Mouse (Mus musculus) lung, postnatal 4 days (tissue): ENCODE results near the gene Megf8.
"Not testable (repeated sequence)": the region's sequence is repeated elsewhere in the genome, so short reads cannot be mapped to it uniquely, and the experiment has no call there.

Experiments
- DNase-seq, 2 experiments: peaks; one replicate each; pipeline ENCODE4 v3.0.0; 2021

Megf8 gene

DNA sequence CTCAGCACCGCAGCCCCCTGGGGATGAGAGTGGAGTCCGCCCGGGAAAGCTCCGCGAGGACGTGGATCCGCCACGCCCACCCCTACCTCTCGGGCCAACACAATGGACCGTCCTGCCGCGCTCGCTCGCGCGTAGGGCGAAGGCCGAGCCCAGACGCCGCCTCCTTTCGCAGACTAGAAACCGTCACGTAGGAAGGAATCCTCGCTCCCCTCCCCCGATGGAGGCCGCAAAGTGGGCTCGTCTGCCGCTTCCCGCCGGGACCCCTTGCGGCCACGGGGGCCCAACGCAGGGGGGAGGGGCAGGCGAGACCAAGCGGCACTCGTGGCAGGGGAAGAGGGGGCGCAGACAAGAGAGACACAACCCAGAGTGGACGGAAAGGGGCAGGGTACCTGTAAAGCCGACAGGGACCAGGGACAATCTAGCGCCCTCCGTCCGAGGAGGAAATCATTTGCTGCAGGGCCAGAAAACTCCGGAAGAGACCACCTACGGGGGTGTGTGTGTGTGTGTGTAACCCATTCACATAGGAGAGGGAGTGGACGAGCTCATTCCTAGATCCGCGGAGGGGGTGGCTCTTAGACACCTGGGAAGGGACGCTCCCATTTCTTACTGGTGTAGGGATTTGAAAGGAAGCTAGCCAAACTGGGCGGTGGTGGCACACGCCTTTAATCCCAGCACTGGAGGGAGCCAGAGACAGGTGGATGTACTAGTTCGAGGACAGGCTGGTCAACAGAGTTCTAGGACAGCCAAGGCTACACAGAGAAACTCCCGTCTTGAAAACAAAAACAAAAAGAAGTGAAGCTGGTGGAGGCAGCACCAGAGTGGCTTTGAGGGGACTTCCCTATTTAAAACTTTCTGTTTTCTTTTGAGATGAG, 19.3 kb upstream of the Megf8 start, which contains the start of gene Pafah1b3:
Gene Pafah1b3 (minus strand): TSS at position 533 of the 872 bp plus-strand sequence.
- DNase-seq = peak; percentile 85 to 88

DNA sequence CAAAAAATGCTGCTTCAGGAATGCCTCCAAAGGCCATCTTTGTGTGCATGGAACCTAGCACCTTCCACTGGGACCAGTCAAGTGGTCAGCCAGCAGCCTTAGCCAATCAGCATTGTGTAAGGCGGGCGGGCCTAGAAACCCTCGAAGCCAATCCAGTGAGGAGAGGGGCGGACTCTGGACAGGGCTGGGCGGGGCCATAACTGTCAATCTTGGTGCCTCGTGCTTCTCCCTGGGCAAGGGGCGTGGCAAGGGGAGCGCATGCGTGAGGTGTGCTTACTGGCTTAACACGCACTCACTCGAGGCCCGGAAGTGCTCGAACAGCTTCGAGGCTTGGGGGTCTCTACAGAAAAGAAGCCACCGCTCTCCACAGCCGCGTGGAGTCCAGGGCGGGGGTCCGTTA, 15.9 kb upstream of the Megf8 start, which contains the start of gene Prr19:
Gene Prr19 (plus strand): TSS at position 349 of the 400 bp plus-strand sequence.
- DNase-seq = peak in 1 of 2 experiments; percentile 55

DNA sequence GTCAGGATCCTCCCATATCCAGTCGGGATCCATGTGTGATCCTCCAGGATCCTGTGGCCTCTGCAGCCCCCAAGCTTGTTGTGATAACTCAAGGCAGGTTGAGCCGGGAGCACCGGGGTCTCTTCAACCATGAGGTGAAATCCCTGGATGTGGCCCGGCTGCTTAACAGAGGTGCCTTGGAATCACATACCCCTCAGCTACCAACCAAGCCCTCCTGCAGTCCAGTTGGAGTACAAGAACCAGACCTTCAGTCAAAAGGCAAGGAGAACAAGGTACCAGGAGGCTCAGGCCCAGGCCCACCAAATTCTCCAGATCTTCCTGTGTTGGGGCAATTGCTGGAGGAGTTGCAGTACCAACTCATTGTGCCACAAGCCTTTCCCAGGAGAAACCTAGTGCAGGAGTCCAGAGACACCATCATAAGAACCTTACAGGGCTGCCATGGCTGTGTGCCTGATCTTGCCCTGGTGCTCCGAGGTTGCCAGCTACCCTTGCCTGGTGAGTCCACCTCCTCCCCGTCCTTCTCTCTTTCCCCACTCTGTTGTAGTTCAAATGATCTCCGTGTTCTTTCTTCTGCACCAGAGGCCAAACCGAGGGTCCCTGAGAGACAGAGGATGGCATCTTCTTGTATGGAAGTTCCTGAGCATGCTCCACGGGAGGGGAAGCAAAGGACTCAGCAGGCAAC, 13.8 kb upstream of the Megf8 start:
- no peak for DNase-seq

DNA sequence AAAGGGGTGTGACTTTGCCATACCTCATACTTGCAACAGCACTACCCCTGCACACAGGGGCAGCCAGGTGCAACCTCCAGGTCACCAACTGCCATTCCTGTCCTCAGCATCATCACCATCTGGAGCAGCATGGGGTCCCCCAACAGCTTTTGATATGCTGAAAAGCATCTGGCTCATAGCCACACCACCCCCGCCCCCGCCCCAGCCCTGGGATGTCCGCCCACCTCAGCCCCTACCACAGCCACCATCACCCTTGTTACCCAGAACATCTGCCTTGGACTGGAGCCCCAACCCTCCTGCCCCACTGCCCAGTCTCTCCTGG, 13.3 kb upstream of the Megf8 start:
- DNase-seq = no peak

DNA sequence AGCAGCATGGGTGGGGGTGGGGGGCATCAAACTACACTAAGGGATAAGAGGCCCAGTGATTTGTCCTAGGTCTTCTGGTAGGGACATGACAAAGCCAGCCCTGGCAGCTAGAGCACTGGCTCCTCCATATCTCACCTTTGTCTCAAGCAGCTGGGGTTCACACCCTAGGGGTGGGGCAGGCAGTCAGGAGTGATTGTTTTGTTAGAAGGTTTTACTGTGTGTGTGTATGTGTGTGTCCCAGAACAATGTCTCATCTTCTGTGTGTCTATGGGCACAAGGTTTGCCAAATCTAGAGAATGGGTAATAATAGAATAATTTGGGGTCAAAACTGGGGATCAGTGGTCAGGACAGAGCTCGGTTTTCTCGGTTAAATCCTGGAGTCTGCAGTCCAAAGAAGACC, 11.5 kb upstream of the Megf8 start:
- no peak for DNase-seq

DNA sequence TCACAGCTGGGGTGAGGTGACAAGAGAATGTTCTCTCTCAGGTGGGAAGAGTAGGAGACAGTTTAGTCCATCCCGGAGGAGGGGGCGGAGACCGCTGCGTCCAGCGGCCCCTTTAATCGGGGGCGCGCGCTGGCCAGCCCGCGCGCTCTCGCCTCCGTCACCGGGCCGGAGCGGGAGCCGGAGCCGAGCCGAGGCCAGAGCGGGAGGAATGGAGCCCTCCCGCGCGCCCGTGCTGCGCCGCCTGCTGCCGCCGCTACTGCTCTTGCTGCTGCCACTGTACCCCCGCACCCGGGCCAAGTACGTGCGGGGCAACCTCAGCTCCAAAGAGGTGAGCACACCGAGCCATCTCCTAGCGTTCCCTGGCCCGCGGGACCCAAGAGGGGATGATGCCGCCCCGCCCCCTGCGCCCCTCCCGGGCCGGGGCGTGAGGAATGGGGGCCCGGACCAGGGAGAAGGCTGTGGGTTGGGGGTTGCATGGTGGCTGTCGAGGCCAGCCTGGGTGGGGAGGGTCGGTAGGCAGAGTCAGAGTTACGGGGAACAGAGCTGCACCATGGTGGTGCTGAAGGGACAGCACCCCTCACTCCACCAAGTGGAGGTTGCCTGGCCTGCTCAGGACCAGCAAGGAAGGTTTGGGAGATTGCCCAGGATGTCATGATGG, 10.9 kb upstream of the Megf8 start, which contains the start of gene Tmem145:
Gene Tmem145 (plus strand): TSS at position 151 of the 658 bp plus-strand sequence.
- peak; percentile 55 to 57 for DNase-seq

DNA sequence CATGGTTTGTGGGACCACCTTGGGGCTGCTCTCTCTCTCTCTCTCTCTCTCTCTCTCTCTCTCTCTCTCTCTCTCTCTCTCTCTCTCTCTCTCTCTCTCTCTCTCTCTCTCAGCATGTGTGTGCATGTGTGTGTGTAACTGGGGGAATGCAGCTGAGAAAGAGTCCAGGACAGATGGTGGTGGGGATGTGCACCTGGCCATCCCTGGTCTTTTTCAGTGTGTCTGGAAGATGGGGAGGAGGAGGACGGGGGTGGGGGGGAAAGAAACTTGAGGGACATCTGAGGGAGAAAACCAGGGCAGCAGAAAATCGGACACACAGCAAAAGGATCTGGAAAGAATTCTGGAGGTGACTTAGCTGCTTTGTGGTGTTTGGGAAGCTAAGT, 10.4 kb upstream of the Megf8 start:
- DNase-seq = no peak

DNA sequence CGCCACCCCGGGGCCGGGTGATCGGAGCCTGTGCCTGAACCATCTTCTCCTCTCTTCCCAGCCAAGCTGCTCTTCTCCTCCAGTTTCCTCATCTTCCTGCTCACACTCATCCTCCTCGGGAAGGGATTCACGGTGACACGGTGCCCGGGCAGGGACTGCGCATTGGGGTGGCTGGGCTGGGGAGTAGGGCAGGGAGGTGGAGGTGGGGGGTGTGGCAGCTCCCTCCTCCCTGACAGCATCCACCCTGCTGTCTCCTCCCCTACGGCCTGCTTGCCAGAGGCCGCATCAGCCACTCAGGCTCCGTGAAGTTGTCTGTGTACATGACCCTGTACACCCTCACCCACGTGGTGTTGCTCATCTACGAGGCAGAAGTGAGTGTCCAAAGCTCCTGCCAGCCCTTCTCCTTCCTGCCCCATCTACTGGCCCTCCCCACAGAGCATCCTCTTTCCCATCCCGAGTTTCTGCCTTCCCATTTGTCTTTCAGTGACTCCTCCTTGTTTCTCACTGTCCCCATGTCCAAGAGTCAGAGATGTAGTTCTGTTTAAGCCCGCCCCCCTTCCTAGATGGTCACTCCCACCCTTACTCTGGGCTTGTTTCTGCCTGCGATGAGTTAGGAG, 8.2 kb upstream of the Megf8 start:
- no peak for DNase-seq

DNA sequence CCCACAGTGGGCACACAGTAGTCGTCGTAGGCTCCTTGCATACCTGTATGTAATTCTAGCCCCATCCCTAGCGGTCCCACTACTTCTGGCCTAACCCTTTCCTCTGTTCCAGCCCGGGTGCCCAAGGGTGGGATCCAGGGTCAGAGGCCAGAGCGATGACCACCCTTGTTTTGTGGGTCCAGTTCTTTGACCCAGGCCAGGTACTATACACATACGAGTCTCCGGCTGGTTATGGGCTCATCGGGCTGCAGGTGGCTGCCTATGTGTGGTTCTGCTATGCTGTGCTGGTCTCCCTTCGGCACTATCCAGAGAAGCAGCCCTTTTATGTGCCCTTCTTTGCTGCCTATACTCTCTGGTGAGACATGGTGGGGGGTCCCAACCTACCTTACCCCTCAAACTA, 7.5 kb upstream of the Megf8 start:
- DNase-seq = no peak

DNA sequence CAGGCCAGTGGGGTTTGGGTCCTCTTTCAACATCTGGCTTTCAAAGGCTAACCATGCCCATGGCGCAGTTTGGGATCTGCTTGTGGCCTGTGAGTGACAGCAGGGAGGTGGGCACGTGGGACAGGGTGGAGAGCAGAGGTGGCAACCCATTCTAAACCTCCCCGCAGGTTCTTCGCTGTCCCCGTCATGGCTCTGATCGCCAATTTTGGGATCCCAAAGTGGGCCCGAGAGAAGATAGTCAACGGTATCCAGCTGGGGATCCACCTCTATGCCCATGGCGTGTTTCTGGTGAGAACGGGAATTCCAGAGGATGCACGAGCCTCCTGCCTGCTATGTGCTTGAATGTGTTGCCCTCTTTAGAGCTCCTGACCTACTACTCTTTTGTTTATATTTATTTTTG, 5.8 kb upstream of the Megf8 start:
- no peak for DNase-seq

DNA sequence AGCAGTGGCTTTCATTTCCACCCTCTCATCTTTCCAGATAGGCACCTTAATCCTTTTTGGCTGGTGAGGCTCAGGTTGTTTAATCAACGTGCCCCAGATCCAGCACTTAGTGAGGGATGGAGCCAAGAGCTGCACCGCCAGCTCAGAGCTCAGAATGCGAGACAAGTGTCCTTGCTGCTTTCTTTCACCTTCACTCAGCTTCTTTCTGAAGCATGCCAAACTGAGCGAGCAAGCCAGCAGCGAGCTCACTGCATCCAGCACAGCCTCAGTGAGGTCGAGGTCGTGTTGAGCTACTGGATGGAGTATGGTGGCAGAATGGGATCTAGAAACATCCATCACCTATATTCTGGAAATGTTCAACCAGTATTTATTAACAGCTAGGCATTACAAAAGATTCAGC, 3.6 kb upstream of the Megf8 start:
- DNase-seq = no peak

DNA sequence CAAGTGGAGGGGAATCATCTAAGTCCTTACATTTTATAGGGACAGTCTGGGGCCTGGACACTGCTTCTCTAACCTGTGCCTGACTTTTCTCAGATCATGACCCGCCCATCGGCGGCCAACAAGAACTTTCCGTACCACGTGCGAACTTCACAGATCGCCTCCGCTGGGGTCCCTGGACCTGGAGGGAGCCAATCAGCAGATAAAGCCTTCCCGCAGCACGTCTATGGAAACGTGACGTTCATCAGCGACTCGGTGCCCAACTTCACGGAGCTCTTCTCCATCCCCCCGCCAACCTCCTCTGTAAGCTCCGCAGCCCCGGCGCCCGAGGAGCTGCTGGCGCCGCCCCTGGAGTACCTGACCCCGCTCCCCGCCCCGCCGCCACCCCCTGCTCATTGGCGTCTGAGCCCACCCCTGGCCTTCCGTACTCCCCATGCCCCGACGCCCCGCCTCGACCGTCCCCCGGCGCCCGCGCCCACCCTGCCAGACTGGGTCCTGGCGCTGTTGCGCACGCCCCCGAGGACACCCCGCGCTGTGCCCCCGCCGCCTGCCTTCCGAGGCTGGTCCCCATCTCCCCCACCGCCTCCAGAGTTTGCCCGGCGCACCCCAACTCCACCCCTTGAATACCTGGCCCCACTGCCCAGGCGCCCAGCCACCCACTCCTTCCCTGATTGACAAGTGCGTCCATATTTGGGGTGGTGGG, 2.2 kb upstream of the Megf8 start:
- DNase-seq = no peak

DNA sequence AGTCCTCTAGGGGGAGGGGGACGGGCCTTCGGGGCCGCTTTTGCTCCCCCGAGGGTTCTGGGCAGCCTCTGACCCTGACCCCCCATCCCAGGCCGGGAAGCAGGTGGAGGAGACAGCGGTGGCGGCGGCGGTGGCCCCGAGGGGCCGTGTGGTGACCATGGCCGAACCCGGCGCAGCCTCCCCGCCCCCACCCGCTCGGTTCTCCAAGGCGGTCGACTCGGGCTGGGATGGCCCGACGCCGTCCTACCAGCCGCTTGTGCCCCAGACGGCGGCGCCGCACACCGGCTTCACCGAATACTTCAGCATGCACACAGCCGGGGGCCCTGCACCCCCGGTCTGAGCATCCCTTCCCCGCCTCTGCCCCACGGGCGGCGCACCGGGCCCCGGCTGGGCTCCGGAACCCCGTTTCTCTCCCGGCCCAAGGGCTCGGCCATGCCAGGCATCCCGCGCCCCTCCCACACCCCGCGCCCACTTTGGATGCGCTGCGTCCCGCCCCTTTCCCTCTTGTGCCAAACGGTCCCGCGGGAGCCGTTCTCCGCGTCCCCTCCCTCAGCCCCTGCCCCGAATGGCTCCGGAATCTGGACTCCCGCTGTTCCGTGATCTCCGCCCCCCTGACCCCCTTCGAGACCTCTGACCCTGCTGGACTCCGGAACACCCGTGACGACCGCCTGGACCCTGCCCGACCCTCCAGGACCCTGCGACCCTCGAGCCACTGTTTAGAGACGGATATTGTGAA, 1.5 kb upstream of the Megf8 start:
- DNase-seq = no peak

DNA sequence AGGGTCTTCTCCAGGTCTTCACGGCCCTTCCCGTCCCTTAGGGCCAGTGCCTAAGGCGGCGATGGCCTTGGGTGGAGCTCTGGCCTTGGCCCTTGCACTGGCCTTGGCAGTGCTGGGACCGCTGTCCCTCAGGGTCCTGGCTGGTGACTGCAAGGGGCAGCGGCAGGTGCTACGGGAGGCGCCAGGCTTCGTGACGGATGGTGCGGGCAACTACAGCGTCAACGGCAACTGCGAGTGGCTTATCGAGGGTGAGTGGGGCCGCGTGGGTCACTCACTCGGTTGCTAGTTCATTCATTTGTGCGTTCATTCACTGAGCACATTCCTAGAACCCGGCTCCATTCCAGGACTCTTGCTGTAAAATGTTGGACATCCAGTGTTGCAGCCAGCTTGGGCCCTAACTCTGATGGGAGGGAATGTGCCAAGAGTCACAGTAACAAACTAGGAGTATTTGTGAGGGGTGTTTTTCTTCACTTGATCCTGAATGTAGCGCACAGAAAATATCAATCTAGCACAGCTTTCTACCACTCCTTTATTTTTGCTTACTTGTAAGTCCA, 559 bp downstream of the Megf8 start:
- no peak for DNase-seq

DNA sequence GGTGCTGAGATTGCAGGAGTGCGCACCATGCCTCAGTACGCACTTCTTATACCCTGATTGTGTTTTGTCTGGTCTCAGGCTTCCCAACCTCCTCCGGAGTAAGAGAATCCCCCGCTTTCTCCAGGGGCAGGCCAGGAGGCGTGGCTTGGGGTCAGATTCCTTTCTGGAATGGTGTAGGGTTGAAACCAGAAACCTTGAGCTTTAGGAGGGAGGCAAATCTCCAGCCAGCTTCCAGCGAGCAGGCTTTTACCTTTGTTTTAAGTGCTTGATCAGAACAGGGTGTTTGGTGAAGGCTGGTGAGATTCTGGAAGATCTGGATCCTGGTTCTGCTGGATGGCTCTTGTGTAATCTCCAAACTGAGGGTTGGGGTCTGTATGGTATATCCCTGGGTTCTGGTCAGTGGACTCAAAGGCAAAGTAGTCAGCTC, 5.1 kb downstream of the Megf8 start:
- peak; percentile 26 to 52 for DNase-seq

DNA sequence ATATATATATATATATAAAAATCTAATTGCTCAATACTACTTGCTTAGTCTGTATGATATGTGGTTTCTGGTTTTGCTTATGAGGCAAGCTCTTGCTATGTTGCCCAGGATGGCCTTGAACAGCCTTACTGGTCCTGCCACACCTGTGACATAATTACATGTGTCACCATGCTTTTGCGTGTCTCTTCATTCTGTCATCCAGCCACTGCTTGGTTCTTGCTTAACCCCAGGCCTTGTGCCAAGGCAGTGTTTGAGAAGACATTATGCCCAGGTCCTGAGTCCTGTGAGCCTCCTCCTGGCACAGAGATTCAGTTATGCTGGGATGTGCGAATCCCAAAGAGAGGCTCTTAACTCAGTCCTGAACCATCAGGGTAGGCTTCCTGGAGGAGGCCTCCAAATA, 6.3 kb downstream of the Megf8 start:
- no peak for DNase-seq

DNA sequence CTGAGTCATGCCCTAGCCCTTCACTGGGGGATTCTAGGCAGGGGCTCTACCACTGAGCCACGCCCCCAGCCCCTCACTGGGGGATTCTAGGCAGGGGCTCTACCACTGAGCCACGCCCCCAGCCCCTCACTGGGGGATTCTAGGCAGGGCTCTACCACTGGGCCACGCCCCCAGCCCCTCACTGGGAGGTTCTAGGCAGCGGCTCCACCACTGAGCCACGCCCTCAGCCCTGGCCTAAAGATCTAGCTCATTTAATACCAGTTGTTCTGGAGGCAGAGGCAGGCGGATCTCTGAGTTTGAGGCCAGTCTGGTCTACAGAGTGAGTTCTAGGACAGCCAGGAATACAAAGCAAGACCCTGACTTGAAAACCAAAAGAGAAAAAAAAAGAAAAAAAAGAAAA, 8.5 kb downstream of the Megf8 start:
- DNase-seq = not testable (repeated sequence)

DNA sequence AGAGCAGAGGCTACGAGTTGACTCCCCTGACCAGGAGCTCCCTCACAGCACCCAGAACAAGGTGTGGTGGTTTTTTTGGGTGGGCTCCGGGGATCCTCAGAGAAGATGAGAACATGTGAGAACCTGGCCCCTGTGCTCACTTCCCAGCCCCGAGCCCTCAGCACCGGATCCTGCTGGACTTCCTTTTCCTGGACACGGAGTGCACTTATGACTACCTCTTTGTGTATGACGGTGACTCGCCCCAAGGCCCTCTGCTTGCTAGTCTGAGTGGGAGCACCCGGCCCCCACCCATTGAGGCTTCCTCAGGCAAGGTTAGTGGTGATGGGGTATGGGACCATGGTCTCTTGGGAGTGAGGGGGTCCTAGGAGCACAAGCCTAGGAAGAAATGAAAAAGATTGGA, 9.3 kb downstream of the Megf8 start:
- no peak for DNase-seq

DNA sequence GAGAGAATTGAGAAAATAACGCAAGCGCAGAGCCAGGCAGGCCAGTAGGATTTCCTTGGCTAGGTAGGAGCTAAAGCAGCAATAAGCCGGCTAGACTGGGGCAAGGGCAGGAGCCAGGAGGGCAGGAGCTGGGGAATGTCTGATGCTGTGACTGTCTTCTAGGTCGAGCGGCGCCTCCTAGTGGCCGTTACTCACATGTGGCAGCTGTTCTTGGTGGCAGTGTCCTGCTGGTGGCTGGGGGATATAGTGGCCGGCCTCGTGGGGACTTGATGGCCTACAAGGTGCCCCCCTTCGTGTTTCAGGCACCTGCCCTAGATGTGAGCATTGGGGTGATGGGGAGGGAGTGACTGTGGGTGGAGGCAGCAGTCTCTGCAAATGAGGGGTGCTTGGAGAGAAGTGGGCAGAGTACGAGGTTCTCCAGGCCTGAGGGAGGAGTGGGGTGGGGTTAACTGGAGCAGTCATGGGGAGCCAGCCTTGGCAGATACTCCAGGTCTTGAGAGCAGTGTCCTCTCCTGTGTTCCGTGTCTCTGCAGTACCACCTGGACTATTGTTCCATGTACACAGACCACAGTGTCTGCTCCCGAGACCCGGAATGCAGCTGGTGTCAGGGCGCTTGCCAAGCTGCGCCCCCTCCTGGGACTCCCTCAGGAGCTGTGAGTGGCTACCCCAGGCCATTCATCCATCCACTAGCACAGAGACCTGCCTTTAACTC, 16.8 kb downstream of the Megf8 start:
- DNase-seq = peak; percentile 79 to 80

DNA sequence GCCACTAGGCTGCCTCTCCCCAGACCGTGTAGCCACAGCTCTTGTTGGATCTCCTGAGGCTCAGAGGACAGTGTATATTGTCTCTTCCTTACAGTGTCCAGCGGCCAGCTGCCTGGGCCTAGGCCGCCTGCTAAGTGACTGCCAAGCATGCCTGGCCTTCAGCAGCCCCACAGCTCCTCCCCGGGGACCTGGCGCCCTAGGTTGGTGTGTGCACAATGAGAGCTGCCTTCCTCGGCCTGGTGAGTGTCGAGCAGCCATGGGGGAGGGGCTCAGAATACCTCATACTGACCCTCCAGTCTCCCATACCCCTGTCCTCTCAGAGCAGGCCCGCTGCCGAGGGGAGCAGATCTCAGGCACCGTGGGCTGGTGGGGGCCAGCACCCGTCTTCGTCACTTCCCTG, 17.5 kb downstream of the Megf8 start:
- no peak for DNase-seq

DNA sequence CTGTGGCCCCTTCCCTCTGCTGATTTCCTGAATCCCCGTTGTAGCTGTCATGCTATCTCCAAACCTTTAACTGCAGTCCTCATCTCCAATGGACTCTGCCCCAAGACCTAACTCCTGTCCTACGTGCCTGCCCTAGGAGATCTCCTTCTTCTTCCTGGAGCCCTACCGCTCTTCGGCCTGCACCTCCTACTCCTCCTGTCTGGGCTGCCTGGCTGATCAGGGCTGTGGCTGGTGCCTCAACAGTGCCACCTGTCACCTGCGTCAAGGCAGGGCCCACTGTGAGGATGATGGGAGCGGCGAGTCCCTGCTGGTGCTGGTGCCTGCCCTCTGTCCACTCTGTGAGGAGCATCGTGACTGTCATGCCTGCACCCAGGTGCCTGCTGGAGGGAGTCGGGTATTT, 22.4 kb downstream of the Megf8 start:
- DNase-seq = no peak
